Mouse (Mus musculus): ENCODE data around the gene Frmd4a.

Frmd4a gene

GRCm38 (mm10) chr2:4391678-4392085 is 374.2 kb downstream of the Frmd4a start:
- DNase-seq (ENCODE audit: low spot score), result no peak

DNA sequence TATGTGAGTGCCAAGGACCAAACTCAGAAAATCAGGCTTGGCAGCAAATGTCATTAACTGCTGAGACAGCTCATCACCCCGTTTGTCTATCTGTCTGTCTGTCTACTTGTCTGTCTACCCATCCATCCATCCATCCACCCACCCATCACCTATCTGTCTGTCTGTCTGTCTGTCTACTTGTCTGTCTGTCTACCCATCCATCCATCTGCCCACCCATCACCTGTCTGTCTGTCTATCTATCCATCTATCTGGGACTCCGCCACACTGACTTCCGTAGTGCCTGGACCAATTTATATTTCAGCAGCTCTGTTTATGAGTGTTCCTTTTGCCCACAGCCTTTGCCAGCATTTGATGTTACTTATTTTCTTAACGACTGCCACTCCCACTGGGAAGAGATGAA is 375.5 kb downstream of the Frmd4a start:
- DNase-seq (ENCODE audit: low spot score), result no peak

DNA sequence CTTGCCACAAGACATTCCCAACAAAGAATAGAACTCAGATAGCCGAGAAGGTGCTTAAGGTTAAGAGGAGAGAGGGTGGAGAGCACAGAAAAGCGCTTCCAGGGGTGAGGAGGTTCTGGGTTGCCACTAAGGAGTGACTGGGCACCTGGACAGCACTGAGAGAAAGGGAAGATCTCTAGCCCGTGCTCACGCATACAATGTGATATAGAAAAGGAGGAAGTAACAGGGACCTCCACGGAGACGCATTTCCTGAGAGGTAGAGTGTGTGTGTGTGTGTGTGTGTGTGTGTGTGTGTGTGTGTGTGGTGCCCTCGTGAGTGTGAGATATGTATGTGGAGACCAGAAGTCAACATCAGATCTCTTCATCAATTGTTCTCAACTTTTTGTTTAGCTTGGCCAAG is 377.1 kb downstream of the Frmd4a start:
- DNase-seq (ENCODE audit: low spot score), result no peak

DNA sequence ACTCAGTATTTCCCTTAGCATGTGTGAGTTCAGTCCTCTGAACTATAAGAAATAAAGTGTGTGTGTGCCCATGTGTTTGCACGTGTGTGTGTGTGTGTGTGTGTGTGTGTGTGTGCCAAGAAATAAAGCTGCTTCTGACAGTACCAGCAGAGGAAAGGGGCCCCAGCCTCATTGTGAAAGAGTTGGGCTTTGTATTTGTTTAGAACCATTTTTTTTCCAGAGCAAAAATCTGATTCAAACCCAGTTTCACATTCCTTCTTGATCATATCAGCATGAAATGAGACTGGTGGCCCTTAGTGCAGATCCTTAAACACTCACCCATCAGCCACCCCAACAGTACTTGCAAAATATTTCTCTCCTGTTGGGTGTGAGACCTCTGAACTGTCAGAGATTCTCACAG is 382.2 kb downstream of the Frmd4a start:
- no peak for DNase-seq (ENCODE audit: low spot score)

DNA sequence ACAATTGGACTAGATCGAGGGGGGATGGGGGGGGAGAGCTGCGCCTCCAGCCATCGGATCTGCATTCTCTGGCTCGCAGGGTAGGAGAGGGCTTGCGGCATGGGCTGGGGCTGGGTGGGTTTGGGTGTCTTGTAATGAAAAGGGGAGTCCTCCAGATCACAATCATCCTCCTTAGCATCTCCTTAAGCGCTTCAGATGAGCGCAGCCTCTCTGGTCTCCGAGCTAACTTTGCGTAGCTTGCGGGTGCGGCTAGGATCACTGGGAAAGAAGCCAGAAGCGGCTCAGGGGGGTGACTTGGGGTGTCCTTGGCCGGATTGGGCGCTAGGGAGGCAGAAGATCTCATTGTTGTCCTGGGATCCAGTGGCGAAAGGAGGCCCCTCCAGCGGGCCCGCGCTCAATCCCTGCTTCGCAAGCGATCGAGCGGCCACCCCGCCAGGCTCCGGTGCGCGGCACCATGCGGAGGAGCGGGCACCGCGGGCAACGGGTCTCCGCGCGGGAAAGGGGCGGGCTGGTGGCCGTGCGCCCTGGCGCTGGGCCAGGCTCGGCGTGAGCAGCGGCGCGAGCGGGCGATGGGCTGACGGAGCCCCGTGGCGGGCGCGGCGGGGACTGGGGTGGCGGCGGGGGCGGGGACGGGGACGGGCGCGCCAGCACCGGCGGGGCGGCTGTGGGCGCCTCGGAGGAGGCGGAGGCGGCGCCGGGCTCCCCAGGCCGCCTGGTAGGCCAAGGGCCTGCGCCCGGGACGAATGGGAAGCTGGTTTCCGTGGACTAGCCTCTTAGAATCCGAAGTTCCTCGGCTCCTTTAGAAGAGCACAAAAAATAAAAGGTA is 383.5 kb downstream of the Frmd4a start:
- peak; percentile 44 for DNase-seq (ENCODE audit: low spot score)

GRCm38 (mm10) chr2:4401597-4402581 is 384.4 kb downstream of the Frmd4a start:
- no peak for DNase-seq (ENCODE audit: low spot score)

DNA sequence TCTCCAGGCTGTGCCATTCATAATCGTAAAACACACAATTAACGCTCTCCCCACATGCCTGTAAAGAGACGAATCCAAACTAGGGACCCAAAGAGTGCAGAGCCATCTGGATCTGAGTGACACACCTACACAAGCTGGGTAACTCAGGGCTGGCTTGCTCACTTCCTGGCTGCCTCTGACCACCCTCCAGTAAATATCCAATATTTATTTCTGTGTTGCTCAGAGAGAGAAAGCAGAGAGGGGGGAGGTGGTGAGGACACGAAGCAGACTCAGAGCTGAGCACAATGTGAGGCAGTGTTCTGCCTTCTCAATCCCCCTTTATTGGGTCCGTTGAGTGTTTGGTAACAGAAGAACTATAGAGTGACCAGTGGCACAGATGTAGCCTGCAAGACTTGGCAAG is 389.5 kb downstream of the Frmd4a start:
- DNase-seq (ENCODE audit: low spot score), result no peak

GRCm38 (mm10) chr2:4409810-4410433 is 392.4 kb downstream of the Frmd4a start:
- no peak for DNase-seq (ENCODE audit: low spot score)

GRCm38 (mm10) chr2:4412870-4413595 is 395.5 kb downstream of the Frmd4a start:
- peak; percentile 25 for DNase-seq (ENCODE audit: low spot score)

- DNase-seq (ENCODE audit: low spot score), result no peak
Measured at GRCm38 (mm10) chr2:4413596-4414335, 396.2 kb downstream of the Frmd4a start.

DNA sequence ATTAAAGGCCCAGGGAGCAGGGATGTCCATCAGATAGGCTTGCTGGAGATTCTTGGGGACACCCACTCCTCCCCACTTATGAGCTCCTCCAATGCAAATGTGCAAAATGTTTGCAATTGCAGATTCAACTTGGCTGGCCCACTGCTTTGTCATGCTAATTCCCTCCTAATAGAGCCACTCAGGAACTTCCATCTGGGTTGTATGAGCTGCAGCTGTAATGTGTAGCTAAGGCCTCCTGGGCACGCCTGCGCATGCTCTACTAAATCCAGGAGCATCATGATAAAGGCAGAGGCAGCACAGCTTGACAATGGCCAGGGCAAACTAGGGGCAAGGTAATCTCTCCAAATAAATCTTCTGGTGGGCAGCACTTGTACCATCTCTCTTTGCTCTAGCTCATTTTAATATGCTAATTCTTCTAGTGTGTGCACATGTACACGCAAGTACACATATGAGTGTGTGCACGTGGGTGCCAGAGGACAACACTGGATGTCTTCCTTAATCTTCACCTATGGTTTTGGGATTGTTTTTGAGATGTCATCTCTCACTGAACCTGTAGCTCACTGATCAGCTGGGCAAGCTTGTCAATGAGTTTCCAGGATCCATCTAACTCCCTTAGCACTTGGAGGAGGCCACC is 403.3 kb downstream of the Frmd4a start:
- DNase-seq (ENCODE audit: low spot score), result no peak

GRCm38 (mm10) chr2:4421757-4422156 is 404.2 kb downstream of the Frmd4a start:
- no peak for DNase-seq (ENCODE audit: low spot score)

GRCm38 (mm10) chr2:4423896-4424295 is 406.4 kb downstream of the Frmd4a start:
- no peak for DNase-seq (ENCODE audit: low spot score)

GRCm38 (mm10) chr2:4428407-4428855 is 410.9 kb downstream of the Frmd4a start:
- no peak for DNase-seq (ENCODE audit: low spot score)

GRCm38 (mm10) chr2:4433119-4433518 is 415.6 kb downstream of the Frmd4a start:
- no peak for DNase-seq (ENCODE audit: low spot score)

- no peak for DNase-seq (ENCODE audit: low spot score)
Measured at GRCm38 (mm10) chr2:4435051-4435450, 417.5 kb downstream of the Frmd4a start.

GRCm38 (mm10) chr2:4436361-4437231 is 419.1 kb downstream of the Frmd4a start:
- DNase-seq (ENCODE audit: low spot score), result no peak

DNA sequence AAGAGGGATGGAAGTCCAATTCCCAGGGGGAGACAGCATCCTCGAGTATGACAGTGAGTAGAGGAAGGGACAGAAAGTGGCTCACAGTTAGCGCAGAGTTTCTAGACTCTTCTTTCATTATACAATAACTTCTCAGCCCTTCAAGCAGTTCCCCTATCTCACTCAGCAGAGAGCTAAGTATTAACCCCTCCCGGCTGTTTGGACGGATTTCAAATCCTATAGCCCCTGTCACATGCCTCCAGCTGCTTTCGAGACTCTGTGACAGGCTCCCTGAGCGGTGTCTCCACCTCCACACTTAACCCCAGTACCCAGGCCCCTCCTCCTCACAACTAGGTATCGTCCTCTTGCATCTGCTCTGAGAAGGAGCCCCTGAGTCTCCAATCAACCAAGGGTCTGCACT is 421.2 kb downstream of the Frmd4a start:
- no peak for DNase-seq (ENCODE audit: low spot score)

GRCm38 (mm10) chr2:4439909-4440308 is 422.4 kb downstream of the Frmd4a start:
- DNase-seq (ENCODE audit: low spot score), result no peak
